Mouse (Mus musculus) CH12.LX (cell line): ENCODE data around the gene Cdyl.
A peak's percentile ranks its signal among the peaks of the same experiment; 100 is the strongest.

Experiments used
- CTCF ChIP-seq, 2 experiments: IDR thresholded peaks in 1 of 2; conservative IDR thresholded peaks in 1 of 2; 2 replicates each; pipeline ENCODE4 v1.5.1; 2011 to 2012; ENCODE audit warnings: low read depth in 2 of 2, low read length in 2 of 2, improper control_type of control experiment in 1 of 2, inconsistent platforms in 1 of 2, mild to moderate bottlenecking in 1 of 2, moderate library complexity in 1 of 2
- E2F4 ChIP-seq: IDR thresholded peaks from 2 replicates; pipeline ENCODE4 v1.6.1; 2011; ENCODE audit warnings: low read depth, low read length, improper control_type of control experiment; ENCODE audit not compliant: insufficient replicate concordance
- EP300 ChIP-seq: IDR thresholded peaks from 2 replicates; pipeline ENCODE4 v1.6.1; 2011; ENCODE audit warnings: low read length, improper control_type of control experiment
- ETS1 ChIP-seq: conservative IDR thresholded peaks from 2 replicates; pipeline ENCODE4 v1.6.1; 2012; ENCODE audit warnings: low read depth, mild to moderate bottlenecking, inconsistent platforms, low read length, improper control_type of control experiment, moderate library complexity
- HCFC1 ChIP-seq: IDR thresholded peaks from 2 replicates; pipeline ENCODE4 v1.6.1; 2012; ENCODE audit warnings: low read depth, mild to moderate bottlenecking, inconsistent platforms, low read length, improper control_type of control experiment
- JUND ChIP-seq: conservative IDR thresholded peaks from 2 replicates; pipeline ENCODE4 v1.6.1; 2011; ENCODE audit warnings: low read depth, low read length, improper control_type of control experiment
- MAZ ChIP-seq: IDR thresholded peaks from 2 replicates; pipeline ENCODE4 v1.6.1; 2012; ENCODE audit warnings: low read depth, mild to moderate bottlenecking, inconsistent platforms, low read length, improper control_type of control experiment, moderate library complexity
- NRF1 ChIP-seq: IDR thresholded peaks from 2 replicates; pipeline ENCODE4 v1.6.1; 2014; ENCODE audit warnings: low read depth, mild to moderate bottlenecking, inconsistent platforms, low read length, improper control_type of control experiment, moderate library complexity
- PAX5 ChIP-seq: IDR thresholded peaks from 2 replicates; pipeline ENCODE4 v1.6.1; 2012; ENCODE audit warnings: low read length, inconsistent platforms, mixed read lengths
- POLR2A ChIP-seq: IDR thresholded peaks from 2 replicates; pipeline ENCODE4 v1.6.1; 2011; ENCODE audit warnings: low read depth, mild to moderate bottlenecking, improper control_type of control experiment, low read length
- RCOR1 ChIP-seq: conservative IDR thresholded peaks from 2 replicates; pipeline ENCODE4 v1.6.1; 2012; ENCODE audit warnings: low read depth, mild to moderate bottlenecking, inconsistent platforms, low read length, improper control_type of control experiment
- TCF12 ChIP-seq: IDR thresholded peaks from 2 replicates; pipeline ENCODE4 v1.6.1; 2014; ENCODE audit warnings: low read depth, mild to moderate bottlenecking, inconsistent platforms, low read length, improper control_type of control experiment
- USF1 ChIP-seq: IDR thresholded peaks from 2 replicates; pipeline ENCODE4 v1.6.1; 2014; ENCODE audit warnings: low read depth, mild to moderate bottlenecking, inconsistent platforms, low read length, improper control_type of control experiment
- ZKSCAN1 ChIP-seq: IDR thresholded peaks from 2 replicates; pipeline ENCODE4 v1.6.1; 2012; ENCODE audit warnings: low read depth, inconsistent platforms, low read length, improper control_type of control experiment, borderline replicate concordance

GRCm38 (mm10) chr13:35783576-35783975, 123.9 kb downstream of the Cdyl start:
- TF ChIP-seq JUND (no peak), ETS1 (peak; percentile 76; the same call in 1 of the 2 replicates), CTCF (conservative IDR thresholded peaks at IDR 0.05 in 1 of 2, IDR thresholded peaks at IDR 0.05 in 1 of 2; ENCODE audit: low read depth in 2 of 2, low read length in 2 of 2) (no peak), POLR2A (no peak; the same call in 1 of the 2 replicates), RCOR1 (no peak), USF1 (no peak), PAX5 (no peak), EP300 (peak; percentile 95), TCF12 (no peak), MAZ (no peak), E2F4 (no peak), HCFC1 (peak; percentile 38; the same call in 1 of the 2 replicates), NRF1 (no peak), ZKSCAN1 (no peak)
